Mouse (Mus musculus) G1E-ER4 (cell line): Measurements from ENCODE around the gene Slc16a12. TPM values are rescaled to one million over a fixed set of nuclear protein-coding genes. Genes with fewer than 3 reads are reported as not detected.

Experiments used
- GATA1 ChIP-seq: IDR thresholded peaks from one replicate; pipeline ENCODE4 v1.8.0; 2012; ENCODE audit warnings: low read length, inconsistent platforms
- polyA plus RNA-seq: library from polyadenylated mRNA; stranded (reverse); fragments of >175 nt; gene quantifications from 2 replicates; pipeline ENCODE4 v1.2.3, GENCODE M21; 2012

The Slc16a12 gene
- polyA plus RNA-seq, result not detected in 2 replicates

- no peak for TF ChIP-seq GATA1
These were observed at the start of gene Slc16a12 for GRCm38 (mm10) chr19:34746688-34747504. TSS of gene Slc16a12 (minus strand) at chr19:34747289.

GRCm38 (mm10) chr19:34796396-34796795 lies 49.3 kb upstream of the Slc16a12 start:
- no peak for TF ChIP-seq GATA1

- no peak for TF ChIP-seq GATA1
These were observed 35.4 kb upstream of the Slc16a12 start for GRCm38 (mm10) chr19:34782491-34782890.

GRCm38 (mm10) chr19:34778993-34779392 lies 31.9 kb upstream of the Slc16a12 start:
- no peak for TF ChIP-seq GATA1

GRCm38 (mm10) chr19:34778098-34778497 lies 31.0 kb upstream of the Slc16a12 start:
- no peak for TF ChIP-seq GATA1

GRCm38 (mm10) chr19:34772775-34773174 lies 25.7 kb upstream of the Slc16a12 start:
- TF ChIP-seq GATA1, result no peak

GRCm38 (mm10) chr19:34770764-34771163 lies 23.7 kb upstream of the Slc16a12 start:
- TF ChIP-seq GATA1, result no peak

GRCm38 (mm10) chr19:34758754-34759153 lies 11.7 kb upstream of the Slc16a12 start:
- TF ChIP-seq GATA1, result no peak

GRCm38 (mm10) chr19:34756561-34757240 lies 9.6 kb upstream of the Slc16a12 start:
- no peak for TF ChIP-seq GATA1

GRCm38 (mm10) chr19:34755680-34756079 lies 8.6 kb upstream of the Slc16a12 start:
- no peak for TF ChIP-seq GATA1

- TF ChIP-seq GATA1, result no peak
These were observed 6.2 kb upstream of the Slc16a12 start for GRCm38 (mm10) chr19:34753243-34753642.

- TF ChIP-seq GATA1, result no peak
These were observed 5.5 kb upstream of the Slc16a12 start for GRCm38 (mm10) chr19:34752391-34753092.

- TF ChIP-seq GATA1, result no peak
These were observed 4.1 kb upstream of the Slc16a12 start for GRCm38 (mm10) chr19:34751150-34751549.

- no peak for TF ChIP-seq GATA1
These were observed 1.9 kb upstream of the Slc16a12 start for GRCm38 (mm10) chr19:34748992-34749391.

- TF ChIP-seq GATA1, result no peak
These were observed 888 bp downstream of the Slc16a12 start for GRCm38 (mm10) chr19:34746201-34746600.

- no peak for TF ChIP-seq GATA1
These were observed 2.1 kb downstream of the Slc16a12 start for GRCm38 (mm10) chr19:34745012-34745411.

GRCm38 (mm10) chr19:34737916-34738315 lies 9.2 kb downstream of the Slc16a12 start:
- TF ChIP-seq GATA1, result no peak
